Mouse (Mus musculus): ENCODE results near the gene Olfr287. TPM values are rescaled to one million over a fixed set of nuclear protein-coding genes. Genes with fewer than 3 reads are reported as not detected.

The Olfr287 gene
- polyA plus RNA-seq, 1 experiment from 2014 or later: not detected

- no peaks in the 10 kb centered on the region for H3K9me3 ChIP-seq (replicated peaks)
- ATAC-seq (ENCODE audit: insufficient number of reproducible peaks, low FRiP score): peak; percentile 75
- peaks cover 80% of the 10 kb centered on the region for H3K27me3 ChIP-seq (replicated peaks)
- WGBS: 1% methylated on average over 69 of the region's 69 CpGs
- H3K4me3 ChIP-seq: peak overlapping the region; percentile 61
- no peak overlapping the region for H3K27ac ChIP-seq (ENCODE audit: poor library complexity, severe bottlenecking)
- peak overlapping the region; percentile 93 for H3K4me2 ChIP-seq
- H3K36me3 ChIP-seq: no peaks in the 10 kb centered on the region
- peak overlapping the region; percentile 63 for H3K9ac ChIP-seq
- peaks cover 19% of the 10 kb centered on the region for H3K4me1 ChIP-seq (replicated peaks)
Observed at GRCm38 (mm10) chr15:98167645-98168621, 52.9 kb downstream of the Olfr287 start.

GRCm38 (mm10) chr15:98166963-98167644 is 53.8 kb downstream of the Olfr287 start, which contains the start of gene Ccdc184:
Gene Ccdc184, plus strand, starts transcription at chr15:98167158.
- H3K4me1 ChIP-seq (replicated peaks): peaks cover 26% of the 10 kb centered on the region
- H3K9ac ChIP-seq: peak within 1 kb of the TSS; percentile 63
- H3K36me3 ChIP-seq: no peaks in the 10 kb centered on the region
- 4% methylated on average over 18 of the region's 18 CpGs for WGBS
- no peak within 1 kb of the TSS for H3K27ac ChIP-seq (ENCODE audit: poor library complexity, severe bottlenecking)
- ATAC-seq (ENCODE audit: insufficient number of reproducible peaks, low FRiP score): peak; percentile 9; the same call in 1 of the 2 replicates
- peaks cover 72% of the 10 kb centered on the region for H3K27me3 ChIP-seq (replicated peaks)
- H3K4me2 ChIP-seq: peak within 1 kb of the TSS; percentile 93
- H3K9me3 ChIP-seq (replicated peaks): no peaks in the 10 kb centered on the region
- peak within 1 kb of the TSS; percentile 61 for H3K4me3 ChIP-seq

- no peak within 1 kb of the TSS for H3K27ac ChIP-seq (ENCODE audit: poor library complexity, severe bottlenecking)
- ATAC-seq (ENCODE audit: insufficient number of reproducible peaks, low FRiP score): no peak
- peaks cover 26% of the 10 kb centered on the region for H3K4me1 ChIP-seq (replicated peaks)
- WGBS: 71% methylated on average over 5 of the region's 5 CpGs
- no peaks in the 10 kb centered on the region for H3K9me3 ChIP-seq (replicated peaks)
- no peak within 1 kb of the TSS for H3K4me2 ChIP-seq
- H3K9ac ChIP-seq: no peak within 1 kb of the TSS
- no peaks in the 10 kb centered on the region for H3K36me3 ChIP-seq
- peaks cover 57% of the 10 kb centered on the region for H3K27me3 ChIP-seq (replicated peaks)
- H3K4me3 ChIP-seq: no peak within 1 kb of the TSS
Observed at GRCm38 (mm10) chr15:98165525-98165924, 55.3 kb downstream of the Olfr287 start, which contains the start of gene Asb8. Gene Asb8, minus strand, starts transcription at chr15:98165625.

GRCm38 (mm10) chr15:98162561-98162960 is 58.3 kb downstream of the Olfr287 start:
- Histone ChIP-seq H3K36me3 (no peaks in the 10 kb centered on the region), H3K9me3 (replicated peaks) (no peaks in the 10 kb centered on the region), H3K4me2 (no peak overlapping the region), H3K9ac (no peak overlapping the region), H3K4me3 (no peak overlapping the region), H3K27me3 (replicated peaks) (peaks cover 27% of the 10 kb centered on the region), H3K4me1 (replicated peaks) (peaks cover 16% of the 10 kb centered on the region), H3K27ac (ENCODE audit: poor library complexity, severe bottlenecking) (peak overlapping the region; percentile 51)
- ATAC-seq (ENCODE audit: insufficient number of reproducible peaks, low FRiP score): no peak
- WGBS: 40% methylated on average over 4 of the region's 4 CpGs

- ATAC-seq (ENCODE audit: insufficient number of reproducible peaks, low FRiP score): no peak
- no peak overlapping the region for H3K27ac ChIP-seq (ENCODE audit: poor library complexity, severe bottlenecking)
- peaks cover 18% of the 10 kb centered on the region for H3K27me3 ChIP-seq (replicated peaks)
- 70% methylated on average over 19 of the region's 19 CpGs for WGBS
- H3K9ac ChIP-seq: no peak overlapping the region
- H3K4me2 ChIP-seq: no peak overlapping the region
- no peak overlapping the region for H3K4me3 ChIP-seq
- H3K9me3 ChIP-seq (replicated peaks): no peaks in the 10 kb centered on the region
- no peaks in the 10 kb centered on the region for H3K36me3 ChIP-seq
- H3K4me1 ChIP-seq (replicated peaks): 0 out of 2 replicates have a peak, but pooled peaks cover 8% of the 10 kb centered on the region
Observed at GRCm38 (mm10) chr15:98161026-98161805, 59.6 kb downstream of the Olfr287 start.

GRCm38 (mm10) chr15:98157253-98157652 is 63.6 kb downstream of the Olfr287 start:
- H3K36me3 ChIP-seq: no peaks in the 10 kb centered on the region
- H3K4me3 ChIP-seq: no peak overlapping the region
- H3K9ac ChIP-seq: no peak overlapping the region
- no peaks in the 10 kb centered on the region for H3K27me3 ChIP-seq (replicated peaks)
- WGBS: 43% methylated on average over 1 of the region's 1 CpGs
- H3K9me3 ChIP-seq (replicated peaks): no peaks in the 10 kb centered on the region
- 0 out of 2 replicates have a peak, but pooled peaks cover 2% of the 10 kb centered on the region for H3K4me1 ChIP-seq (replicated peaks)
- H3K4me2 ChIP-seq: no peak overlapping the region
- H3K27ac ChIP-seq (ENCODE audit: poor library complexity, severe bottlenecking): no peak overlapping the region
- no peak for ATAC-seq (ENCODE audit: insufficient number of reproducible peaks, low FRiP score)

Other genes starting within 250 kb of the Olfr287 start
- 78.0 and 78.9 TPM in 2 replicates for gene Col2a1, start 216.4 kb downstream of the Olfr287 start, polyA plus RNA-seq (2016; fragmentation: Nextera tagmentation; extraction: Ambion mirVana)
- 80.3 and 82.2 TPM in 2 replicates for gene Pfkm, start 128.5 kb downstream of the Olfr287 start, polyA plus RNA-seq (2016; fragmentation: Nextera tagmentation; extraction: Ambion mirVana)
- 26.9 and 30.1 TPM in 2 replicates for gene Senp1, start 127.3 kb downstream of the Olfr287 start, polyA plus RNA-seq (2016; fragmentation: Nextera tagmentation; extraction: Ambion mirVana)
- 76.2 and 78.9 TPM in 2 replicates for gene Asb8, start 55.4 kb downstream of the Olfr287 start, polyA plus RNA-seq (2016; fragmentation: Nextera tagmentation; extraction: Ambion mirVana)
- gene Ccdc184, start 53.9 kb downstream of the Olfr287 start, polyA plus RNA-seq (2016; fragmentation: Nextera tagmentation; extraction: Ambion mirVana): 1.4 TPM in 2 replicates
- not detected in 2 replicates for gene Olfr288, start 25.5 kb downstream of the Olfr287 start, polyA plus RNA-seq (2016; fragmentation: Nextera tagmentation; extraction: Ambion mirVana)
- gene Gm44579, start 79 bp downstream of the Olfr287 start, polyA plus RNA-seq (2016; fragmentation: Nextera tagmentation; extraction: Ambion mirVana): not detected in 2 replicates
- not detected in 2 replicates for gene Olfr286, start 13.4 kb upstream of the Olfr287 start, polyA plus RNA-seq (2016; fragmentation: Nextera tagmentation; extraction: Ambion mirVana)
- gene H1fnt, start 36.2 kb upstream of the Olfr287 start, polyA plus RNA-seq (2016; fragmentation: Nextera tagmentation; extraction: Ambion mirVana): not detected in 2 replicates
- 1.5 and 1.7 TPM in 2 replicates for gene Zfp641, start 75.1 kb upstream of the Olfr287 start, polyA plus RNA-seq (2016; fragmentation: Nextera tagmentation; extraction: Ambion mirVana)
- gene Olfr285, start 96.3 kb upstream of the Olfr287 start, polyA plus RNA-seq (2016; fragmentation: Nextera tagmentation; extraction: Ambion mirVana): not detected in 2 replicates
- gene Olfr284, start 119.9 kb upstream of the Olfr287 start, polyA plus RNA-seq (2016; fragmentation: Nextera tagmentation; extraction: Ambion mirVana): not detected in 2 replicates
- not detected in 2 replicates for gene Olfr283, start 159.9 kb upstream of the Olfr287 start, polyA plus RNA-seq (2016; fragmentation: Nextera tagmentation; extraction: Ambion mirVana)
- gene Olfr282, start 210.2 kb upstream of the Olfr287 start, polyA plus RNA-seq (2016; fragmentation: Nextera tagmentation; extraction: Ambion mirVana): not detected in 2 replicates
- not detected in 2 replicates for gene Olfr281, start 231.5 kb upstream of the Olfr287 start, polyA plus RNA-seq (2016; fragmentation: Nextera tagmentation; extraction: Ambion mirVana)
- not detected in 2 replicates for gene OR5BS1P, start 248.8 kb upstream of the Olfr287 start, polyA plus RNA-seq (2016; fragmentation: Nextera tagmentation; extraction: Ambion mirVana)

Data from heart, embryonic 12.5 days (tissue).